Mouse (Mus musculus): Measurements from ENCODE around the gene Lgals8.

Lgals8 gene

DNA sequence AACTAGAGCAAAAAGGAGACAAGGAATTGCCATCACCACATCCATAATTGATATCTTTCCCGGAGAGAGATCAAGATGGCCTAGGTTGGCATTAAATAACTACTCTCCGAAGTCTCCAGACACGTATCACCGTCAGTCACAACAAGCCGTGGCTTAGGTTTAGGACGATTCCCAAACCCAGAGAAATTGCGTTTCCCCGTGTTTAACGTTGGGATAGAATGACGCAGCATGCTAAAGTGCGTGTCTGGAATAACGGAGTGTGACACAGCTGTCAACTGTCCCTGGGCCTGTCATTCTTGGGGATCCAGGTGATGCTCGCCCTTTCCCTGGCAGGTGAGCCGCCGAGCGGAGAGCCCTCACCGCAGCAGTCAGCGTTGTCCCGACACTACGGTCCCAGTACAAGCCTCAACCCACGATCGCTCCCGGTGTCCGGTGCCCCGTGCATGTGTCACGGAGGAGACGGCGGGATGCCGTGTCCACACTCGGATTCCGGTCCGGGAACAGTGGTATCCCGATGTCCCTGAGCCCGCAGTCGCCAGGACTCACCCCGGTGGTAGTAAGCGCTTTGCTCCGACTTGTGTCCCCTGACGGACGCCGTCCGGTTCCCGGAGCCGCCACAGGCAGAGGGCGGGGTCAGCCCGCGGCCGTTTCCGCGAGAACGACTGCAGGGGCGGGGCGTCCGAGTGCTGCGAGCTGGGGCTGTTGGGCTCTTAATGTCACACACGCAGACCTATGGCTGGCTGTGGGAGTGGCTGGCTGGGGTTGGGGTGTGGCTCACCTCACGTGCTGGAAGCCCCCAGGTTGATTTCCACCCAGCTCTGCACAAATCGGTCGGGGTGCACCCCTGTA, 3.6 kb downstream of the Lgals8 start:
- DNase-seq (ENCODE audit: low spot score in 2 of 2): peak; percentile 92 to 97

DNA sequence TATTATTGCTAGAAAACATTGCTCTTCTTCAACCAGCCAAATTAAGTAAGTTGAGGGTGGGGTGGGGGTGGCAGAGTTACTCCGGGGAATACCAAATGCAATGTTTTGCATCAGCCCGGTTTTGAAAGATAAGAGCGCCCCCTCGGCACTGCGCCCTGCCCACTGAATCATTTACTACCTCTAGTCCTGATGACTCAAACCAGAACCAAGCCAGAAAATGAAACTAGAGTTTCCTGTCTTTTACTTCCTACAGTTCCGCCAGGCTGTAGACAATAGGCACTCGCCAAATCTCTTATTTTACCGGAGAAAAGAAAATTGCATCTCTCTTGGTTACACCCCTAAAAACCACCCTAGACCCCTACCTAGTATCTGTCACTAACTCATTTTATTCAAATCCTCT, 4.3 kb downstream of the Lgals8 start:
- DNase-seq (ENCODE audit: low spot score in 2 of 2): peak; percentile 32 to 78

DNA sequence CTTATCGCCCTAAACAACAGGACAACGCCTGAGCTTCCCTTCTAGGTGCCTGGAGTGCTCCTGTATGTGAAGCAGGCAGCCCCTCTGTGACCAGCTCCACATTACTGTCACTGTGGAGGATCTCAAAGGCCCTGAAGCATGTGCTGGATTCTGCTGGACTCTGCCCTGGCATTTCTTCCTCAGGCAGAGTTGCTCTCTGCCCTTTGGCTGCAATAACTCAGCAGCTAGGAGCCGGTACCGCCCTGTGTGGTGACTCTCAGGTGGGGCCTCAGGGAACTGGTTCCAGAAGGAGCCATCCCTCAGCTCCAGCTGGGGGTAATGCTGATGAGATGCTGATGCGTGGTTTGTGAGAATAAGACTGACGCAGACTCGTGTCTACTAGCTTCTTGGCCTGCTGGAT, 8.0 kb downstream of the Lgals8 start:
- no peak for DNase-seq (ENCODE audit: low spot score in 2 of 2)

DNA sequence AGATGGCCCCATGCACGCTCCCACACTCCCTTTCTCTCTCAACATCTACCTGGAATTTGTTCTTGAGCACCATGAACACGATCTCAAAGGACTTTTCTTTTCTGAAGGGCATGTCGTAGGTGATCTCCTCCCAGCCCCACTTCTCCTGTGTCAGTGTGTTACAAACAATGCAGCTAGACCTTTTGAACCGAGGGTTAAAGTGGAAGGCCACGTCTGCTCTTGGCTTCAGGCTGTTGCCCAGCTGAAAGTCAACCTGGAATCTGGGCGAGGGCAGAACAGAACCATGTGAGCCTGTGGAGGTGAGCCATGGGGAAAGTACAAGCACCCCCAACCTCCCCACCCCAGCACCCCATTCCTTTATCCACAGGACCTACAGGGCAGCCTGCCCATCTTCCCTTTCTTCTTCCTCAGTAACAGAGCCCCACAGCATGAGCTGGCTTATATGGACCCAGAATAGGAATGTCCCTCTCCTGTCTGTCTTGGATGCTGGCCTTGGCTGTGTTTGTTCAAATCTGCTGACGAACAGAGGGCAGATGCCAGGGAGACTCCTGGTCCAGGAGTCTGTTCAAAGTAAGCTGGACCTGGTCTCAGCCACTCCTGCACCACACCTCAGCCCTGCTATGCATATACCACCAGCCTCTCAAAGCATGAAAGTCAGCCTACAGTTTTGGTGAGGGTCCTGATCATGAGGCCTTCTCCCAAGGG, 9.9 kb downstream of the Lgals8 start:
- DNase-seq (ENCODE audit: low spot score in 2 of 2): no peak

DNA sequence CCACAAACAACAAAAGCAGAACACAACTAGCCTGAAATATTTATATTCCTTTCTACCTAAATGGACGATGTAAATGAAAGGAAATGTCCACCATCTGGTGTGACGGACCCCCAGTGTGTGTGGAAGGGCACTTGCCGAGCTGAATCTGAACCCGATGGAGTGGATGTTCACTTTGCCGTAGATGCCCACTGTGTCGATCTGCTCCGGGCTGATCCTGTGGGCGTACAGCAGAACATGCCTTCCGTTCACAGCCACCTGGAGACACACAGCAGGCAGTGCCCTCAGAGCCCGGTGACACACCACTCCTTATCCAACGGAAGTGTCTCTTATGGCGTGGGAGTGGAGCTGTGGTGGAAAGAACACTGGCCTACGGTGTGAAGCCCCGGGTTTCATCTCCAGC, 11.6 kb downstream of the Lgals8 start:
- DNase-seq (ENCODE audit: low spot score in 2 of 2): no peak

DNA sequence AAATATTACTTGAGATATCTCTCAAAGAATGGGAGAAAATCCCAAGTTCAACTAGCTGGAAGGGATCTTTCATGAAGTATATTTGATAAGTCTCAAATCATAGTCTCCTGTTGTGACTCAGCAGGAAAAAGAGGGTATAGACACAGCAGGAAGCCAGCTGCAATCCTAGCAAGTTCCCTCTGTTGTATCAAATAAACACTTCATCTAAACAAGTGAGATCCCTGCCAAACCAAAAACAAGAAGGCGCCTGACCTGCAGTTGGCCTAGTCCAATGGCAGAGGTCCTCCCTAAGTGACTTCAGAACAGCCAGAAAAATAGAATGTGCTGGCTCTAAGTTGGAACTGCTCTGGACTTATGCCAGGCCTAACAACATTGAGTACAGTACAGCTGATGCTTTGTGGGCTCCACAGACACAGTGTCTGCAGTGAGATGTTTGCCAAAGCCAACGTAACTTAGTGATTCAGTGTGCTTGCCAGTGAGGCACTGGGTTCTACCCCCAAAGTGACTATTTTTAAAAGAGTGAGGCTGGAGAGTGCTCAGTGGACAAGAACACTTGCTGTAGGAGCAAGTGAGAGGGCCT, 22.6 kb downstream of the Lgals8 start:
- DNase-seq (ENCODE audit: low spot score in 2 of 2): no peak

DNA sequence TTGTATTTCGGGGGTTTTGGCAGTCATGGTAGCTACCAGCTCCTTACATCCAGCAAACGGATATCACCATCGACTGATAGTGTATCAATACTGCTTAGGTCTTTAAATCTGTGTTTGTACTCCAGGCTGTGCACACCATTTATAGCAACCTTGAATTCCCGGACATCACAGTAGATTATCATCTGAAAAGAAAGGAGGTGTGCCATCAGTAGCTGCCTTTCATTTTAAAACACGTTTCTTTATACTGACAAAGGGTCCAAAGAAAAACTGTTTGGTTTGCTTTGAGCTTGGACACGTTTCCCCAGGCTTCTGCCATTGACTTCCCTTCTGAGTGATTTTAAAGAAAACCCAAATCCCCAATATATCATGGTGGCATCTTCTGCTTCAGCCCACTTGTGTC, 23.9 kb downstream of the Lgals8 start:
- no peak for DNase-seq (ENCODE audit: low spot score in 2 of 2)

DNA sequence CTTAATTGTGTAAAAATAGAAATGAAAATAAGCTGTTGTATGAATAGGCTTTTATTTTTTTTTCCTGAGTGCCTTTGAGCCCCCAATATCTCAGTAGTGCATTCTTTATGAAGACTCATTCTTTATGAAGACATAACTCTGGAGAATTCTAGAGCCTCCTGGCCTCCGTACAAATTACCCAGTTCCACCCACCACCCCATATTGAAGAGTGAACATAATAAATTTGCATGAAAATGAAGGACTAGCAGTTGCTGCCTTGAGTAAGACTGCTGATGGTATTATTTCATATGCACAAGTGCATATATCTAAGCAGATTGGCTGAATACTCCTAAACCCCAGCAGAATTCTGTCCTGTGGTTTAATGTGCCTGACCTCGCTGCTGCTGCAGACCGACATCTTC, 25.2 kb downstream of the Lgals8 start:
- no peak for DNase-seq (ENCODE audit: low spot score in 2 of 2)

DNA sequence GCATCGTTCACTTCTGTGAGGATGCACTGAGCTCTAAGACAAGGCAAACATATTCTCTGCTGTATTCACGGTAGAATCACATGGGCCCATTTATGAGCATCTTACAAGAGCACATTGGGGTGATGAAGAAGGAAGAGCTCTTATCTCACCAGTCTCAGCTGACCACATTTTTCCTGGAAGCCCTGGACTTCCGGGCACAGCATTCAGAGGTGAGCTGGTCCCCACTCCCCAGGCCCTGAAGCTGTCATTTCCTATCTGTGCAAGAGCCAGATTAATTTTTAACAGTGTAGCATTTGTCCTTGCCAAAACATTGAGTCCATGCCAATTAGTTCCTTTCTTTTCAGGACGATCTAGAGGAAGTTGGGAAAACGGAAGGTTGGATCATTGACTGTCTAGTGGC, 30.9 kb downstream of the Lgals8 start:
- DNase-seq (ENCODE audit: low spot score in 2 of 2): no peak

DNA sequence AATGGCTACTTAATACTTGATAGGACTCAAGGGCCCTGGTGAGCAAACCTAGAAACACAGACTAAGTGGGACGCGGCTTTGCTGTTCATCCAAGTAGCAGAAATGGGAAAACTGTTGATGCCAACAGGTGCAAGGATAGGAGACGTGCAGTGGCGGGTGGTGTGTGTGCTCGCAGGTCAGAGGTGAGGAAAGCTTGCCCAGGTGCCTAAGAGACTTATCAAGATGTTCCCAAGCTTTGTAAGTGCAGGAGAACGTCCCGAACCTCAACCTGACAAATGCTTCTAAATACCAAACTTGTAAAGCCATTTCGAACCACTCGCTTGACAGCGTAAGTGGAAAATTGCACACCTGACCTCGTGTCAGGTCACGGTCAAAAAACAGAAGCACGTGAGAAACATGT, 36.2 kb downstream of the Lgals8 start:
- DNase-seq (ENCODE audit: low spot score in 2 of 2): no peak

DNA sequence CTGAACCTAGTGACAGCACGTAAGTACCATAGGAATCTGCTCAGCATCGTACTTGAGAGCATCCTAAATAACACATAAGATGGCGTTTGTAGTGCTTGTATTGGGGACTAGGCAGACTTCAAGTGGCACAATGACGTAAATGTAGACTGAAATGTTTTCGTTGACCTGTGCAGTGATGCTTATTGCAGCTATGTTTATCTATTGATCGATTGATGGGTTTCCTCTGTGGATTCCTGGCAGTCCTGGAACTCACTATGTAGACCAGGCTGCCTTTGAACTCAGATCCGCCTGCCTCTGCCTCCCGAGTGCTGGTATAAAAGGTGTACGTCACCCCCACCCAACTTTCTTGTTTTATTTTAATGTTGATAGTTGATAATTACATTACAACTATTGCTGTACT, 44.1 kb downstream of the Lgals8 start:
- DNase-seq (ENCODE audit: low spot score in 2 of 2): no peak

DNA sequence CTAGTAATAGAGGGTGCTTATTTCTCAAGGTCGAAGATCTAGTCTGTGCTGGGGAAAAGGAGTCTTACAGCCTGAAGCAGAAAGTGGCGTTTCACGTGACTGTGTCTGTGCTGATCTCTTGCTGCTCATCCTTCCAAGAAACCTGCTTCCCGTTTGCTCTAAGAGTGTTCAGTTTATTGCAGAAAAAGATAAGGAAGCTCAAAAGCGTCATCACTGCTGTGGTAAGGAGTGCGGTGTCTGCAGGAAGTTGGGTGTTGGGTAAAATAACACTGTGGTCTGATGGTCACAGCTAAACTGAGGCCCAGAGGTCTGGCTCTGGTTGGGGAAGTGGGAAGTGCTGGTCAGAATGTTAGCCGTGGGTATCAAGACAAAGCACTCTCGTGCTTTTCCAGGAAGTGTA, 52.7 kb downstream of the Lgals8 start:
- no peak for DNase-seq (ENCODE audit: low spot score in 2 of 2)

DNA sequence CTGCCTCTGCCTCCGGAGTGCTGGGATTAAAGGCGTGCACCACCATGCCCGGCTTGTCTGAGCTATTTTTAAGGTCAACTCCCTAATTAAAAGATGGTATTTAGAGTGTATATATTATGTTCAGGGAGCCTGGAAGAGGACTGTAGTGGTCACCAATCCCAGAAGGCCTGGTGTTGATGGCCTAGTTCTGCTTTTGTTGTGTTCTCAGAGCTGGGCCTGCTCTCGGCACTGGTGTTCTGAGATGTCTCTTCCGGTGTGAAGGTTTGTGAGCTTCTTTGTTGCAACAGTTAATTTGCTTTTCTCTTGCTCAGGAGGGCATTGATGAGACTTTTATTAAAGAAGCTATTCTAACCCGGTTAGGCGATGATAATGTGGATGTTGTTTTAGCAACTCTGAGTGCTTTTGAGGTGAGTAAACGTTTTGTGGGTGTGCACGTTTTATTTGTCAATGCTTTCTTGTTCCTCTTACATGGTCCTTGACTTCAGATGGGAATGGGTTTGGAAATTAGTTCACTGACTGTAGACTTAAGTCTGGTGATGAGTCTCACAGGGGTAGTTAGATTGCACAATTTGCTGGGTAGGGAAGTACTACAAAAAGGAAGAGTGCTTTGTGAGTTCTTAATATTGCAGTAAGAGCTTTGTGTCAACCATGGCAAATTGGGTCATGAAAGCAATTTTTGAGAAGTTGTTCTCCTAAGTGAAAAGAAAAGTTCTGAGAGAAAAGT, 56.2 kb downstream of the Lgals8 start:
- DNase-seq (ENCODE audit: low spot score in 2 of 2): no peak

DNA sequence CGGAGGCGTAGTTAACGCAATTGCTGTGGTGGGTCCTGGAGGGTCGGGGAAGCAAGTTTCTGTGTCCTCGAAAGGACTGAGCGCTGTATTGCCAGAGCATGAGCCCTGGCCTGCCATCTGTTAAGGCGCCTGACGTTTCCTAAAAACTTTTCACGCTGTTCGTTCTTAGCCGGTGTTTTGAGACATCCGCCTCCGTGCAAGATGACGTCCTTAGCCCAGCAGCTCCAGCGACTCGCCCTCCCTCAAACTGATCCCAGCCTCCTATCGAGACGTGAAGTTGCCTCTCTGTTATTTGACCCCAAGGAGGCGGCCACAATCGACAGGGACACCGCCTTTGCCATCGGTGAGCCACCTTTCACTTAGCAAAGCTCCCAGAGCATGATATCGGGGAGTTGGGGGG, 69.2 kb downstream of the Lgals8 start:
- no peak for DNase-seq (ENCODE audit: low spot score in 2 of 2)

DNA sequence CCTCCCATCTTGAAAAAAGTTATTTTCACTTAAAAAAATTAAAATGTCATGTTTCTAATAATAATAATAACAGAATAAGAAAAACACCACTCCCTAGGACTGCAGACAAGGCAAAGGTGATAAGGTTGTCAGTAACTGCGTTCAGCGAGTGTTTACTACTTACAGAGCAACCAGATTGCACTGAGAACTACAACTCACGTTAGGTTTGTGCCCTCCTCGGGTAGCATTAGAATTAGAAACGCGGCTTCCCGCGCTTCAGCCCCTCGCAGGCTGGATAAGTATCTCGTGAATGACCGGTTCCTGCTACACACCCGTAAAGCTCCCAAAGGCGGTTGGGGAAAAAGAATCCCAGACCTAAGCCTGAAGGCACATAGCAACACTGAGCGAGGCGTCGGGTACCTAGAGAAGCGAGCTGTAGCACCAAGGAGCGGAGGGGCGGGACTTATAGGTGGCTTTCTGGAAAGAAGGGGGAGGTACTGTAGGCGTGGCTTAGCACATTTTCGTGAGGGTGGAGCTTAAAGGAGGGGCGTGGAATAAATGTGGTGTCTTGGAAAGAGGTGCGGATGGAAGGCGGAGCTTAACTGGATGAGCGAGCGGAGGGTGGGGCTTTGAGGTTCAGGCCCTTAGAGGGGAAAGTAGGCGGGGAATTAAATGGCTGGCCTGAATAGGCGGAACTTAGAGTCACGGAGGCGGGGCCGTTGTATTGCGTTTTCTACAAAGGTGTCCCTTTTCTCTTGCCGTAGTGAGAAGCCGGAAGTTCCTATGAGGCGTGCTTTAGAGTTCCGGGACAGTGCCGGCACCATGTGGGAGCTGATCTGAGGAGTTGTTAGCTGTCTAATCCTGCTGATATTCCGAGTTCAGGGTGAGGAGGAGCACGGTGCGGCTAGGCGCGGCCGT, 69.9 kb downstream of the Lgals8 start, which contains the start of gene Heatr1:
Gene Heatr1 (plus strand): TSS at position 419 of the 897 bp plus-strand sequence.
- DNase-seq (ENCODE audit: low spot score in 2 of 2): peak; percentile 91 to 94

All from spleen, postnatal 10 days (tissue).